Mouse (Mus musculus) CD4-positive helper T cell, adult 2 months (primary cell): Measurements from ENCODE around the gene Ccdc137.

Experiments
- DNase-seq: peaks from one replicate; pipeline ENCODE4 v3.0.0-alpha.2; 2012; ENCODE audit warnings: low read depth, missing footprints, low spot score

Ccdc137 gene

DNA sequence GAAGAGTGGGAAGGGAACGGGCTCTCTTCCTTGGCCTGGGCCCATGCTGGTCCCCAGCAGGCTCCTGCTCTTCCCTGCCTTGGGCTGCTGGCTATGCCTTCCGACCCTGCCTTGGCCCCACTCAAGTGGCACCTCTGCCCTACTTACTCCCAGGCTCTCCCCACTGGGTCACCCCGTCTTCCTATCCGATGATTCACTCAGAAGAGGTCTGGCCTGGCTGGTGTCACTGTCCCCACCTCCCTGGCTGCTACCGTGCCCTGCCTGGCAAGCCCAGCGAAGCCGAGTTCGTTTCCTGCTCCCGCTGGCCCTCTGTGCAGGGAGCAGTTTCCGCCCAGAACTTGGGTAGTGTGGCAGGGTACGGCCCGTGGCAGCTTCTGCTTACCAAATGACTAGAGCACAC, 40.3 kb downstream of the Ccdc137 start:
- DNase-seq, result no peak

DNA sequence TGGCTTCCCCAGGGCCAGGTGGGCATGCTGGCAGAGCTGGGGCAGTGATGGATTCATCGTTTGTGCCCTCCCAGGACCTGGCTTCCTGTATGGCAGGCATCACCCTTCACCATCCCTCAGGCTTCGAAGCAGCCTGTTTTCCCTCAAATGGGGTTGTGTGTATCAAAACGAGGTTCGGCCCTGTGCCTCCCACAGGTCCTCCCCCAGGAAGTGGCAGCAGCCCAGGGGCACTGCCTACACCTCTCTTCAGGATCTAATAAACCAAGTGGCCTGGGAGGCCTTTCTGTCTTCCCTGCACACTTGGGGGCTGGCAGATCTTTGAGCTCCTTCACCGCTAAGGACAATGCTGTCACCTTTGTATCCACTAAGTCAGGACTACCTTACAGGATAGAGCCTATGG, 41.0 kb downstream of the Ccdc137 start:
- no peak for DNase-seq

DNA sequence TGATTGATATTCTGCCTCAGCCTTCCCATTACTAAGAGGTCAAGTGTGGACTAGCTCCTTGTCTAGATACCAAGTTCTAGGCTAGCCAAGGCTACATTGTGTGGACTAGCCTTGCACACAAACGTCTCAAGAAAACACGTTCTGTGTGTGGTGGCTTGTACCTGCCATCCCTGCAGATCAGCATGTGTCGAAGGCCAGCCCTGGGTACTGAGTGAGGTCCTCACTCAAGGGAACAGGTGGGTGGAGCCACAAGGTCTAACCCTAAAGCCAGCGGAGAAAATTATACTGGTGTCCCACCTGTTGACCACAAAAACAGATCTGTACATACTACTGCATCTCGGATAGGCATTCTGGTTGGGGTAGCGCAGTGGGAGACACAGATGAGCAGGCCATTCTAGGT, 42.0 kb downstream of the Ccdc137 start:
- DNase-seq, result no peak

DNA sequence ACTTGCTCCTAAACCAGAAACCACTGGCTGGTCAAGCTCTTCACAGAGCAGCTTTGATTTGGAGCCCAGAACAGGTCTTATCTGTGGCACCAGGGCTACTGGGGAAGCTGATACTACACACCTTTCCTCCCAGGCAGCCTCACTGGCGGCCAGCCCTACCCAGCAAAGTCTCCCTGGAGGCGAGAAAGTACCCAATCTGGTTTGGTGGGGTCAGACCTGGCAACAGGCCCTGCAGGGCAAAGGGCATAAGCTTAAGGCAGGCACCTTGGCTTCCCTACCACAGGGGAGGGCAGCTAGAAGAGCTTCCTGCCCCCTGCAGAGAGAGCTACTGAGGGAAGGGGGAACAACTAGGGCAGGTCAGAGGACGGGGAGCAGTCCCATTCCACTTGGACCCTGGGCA, 42.4 kb downstream of the Ccdc137 start:
- no peak for DNase-seq

- DNase-seq, result no peak
Observed at GRCm38 (mm10) chr11:120501018-120501417, 43.1 kb downstream of the Ccdc137 start.

GRCm38 (mm10) chr11:120501701-120502100, 43.8 kb downstream of the Ccdc137 start:
- no peak for DNase-seq

- DNase-seq, result no peak
Observed at GRCm38 (mm10) chr11:120505661-120506060, 47.7 kb downstream of the Ccdc137 start.

- DNase-seq, result peak; percentile 26
Observed at GRCm38 (mm10) chr11:120506899-120507298, 49.0 kb downstream of the Ccdc137 start.

DNA sequence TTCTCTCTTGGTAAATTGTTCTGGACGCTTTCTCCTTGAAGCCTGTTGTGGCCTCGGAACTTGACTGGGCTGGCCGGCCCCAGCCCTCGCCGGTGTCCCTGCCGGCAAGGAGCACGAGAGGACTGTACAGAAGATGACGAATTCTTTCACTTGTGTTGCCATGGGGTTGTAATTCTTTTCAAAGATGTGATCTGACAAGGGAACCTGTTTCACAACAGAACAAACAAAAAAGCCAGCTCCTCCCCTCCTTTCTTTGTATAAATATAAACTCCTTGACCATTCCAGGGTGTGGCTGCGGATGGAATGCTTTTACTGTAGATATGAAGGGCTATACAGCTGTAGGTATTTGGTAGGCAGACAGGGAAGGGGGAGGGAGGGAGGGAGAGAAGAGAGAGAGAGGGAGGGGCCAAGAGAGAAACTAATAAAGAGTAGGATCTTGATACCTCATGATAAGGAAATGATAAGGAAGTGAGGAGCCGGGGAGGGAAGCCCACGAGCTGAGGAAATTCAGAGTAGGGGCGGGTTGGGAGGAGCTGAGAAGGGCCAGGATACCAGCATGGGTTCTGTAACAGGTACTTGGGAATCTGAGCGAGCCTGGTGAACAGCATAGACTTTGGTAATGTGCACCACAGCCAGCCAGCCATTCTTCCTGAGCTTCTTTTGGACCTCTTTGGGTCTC, 49.8 kb downstream of the Ccdc137 start:
- no peak for DNase-seq

DNA sequence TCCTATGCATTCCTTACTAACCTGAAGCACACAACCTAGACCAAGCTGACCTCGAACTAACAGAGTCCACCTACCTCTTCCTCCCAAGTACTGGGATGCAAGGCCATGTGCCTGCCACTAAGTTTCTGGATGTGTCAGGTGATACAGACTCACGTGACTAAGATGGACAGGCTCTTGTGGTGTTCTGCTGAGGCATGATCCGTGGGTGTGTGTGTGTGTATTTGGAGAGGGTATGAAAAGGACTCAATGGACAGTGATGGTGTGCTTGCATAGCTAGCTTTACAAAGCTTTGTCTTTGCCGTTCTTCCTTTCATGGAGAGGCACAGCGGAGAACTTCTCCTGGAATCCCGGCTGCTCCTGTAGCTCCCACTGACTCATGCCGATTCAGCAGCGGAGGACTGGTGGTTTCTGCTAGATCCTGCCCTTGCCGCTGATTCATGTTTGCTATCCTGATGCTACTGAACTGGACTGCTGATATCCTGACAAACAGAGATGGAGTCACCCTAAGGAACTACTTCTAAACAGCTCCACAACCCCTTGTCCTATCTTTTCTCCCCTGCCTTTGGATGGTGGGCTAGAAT, 50.5 kb downstream of the Ccdc137 start:
- no peak for DNase-seq

DNA sequence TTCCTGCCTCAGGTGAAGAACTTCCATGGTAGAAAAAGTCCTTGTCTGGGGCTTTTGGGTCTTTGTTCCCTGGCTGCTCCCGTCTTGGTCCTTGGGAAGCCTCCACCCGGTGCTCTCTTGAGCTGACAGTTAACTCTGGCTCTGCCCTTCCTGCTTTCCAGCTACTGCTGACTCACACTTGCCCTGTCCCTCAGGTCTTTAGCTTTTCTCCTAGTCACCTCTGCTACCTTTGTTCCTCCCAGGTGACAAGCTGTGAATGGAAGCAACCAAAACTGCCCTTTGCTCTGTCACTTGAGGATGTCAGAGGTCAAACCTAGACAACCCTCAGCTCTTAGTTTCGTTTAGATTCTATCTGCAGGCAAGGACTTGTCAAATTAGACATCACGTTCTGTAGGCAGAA, 52.0 kb downstream of the Ccdc137 start:
- DNase-seq, result peak; percentile 19

- peak; percentile 66 for DNase-seq
Observed at GRCm38 (mm10) chr11:120510375-120511030, 52.6 kb downstream of the Ccdc137 start.

DNA sequence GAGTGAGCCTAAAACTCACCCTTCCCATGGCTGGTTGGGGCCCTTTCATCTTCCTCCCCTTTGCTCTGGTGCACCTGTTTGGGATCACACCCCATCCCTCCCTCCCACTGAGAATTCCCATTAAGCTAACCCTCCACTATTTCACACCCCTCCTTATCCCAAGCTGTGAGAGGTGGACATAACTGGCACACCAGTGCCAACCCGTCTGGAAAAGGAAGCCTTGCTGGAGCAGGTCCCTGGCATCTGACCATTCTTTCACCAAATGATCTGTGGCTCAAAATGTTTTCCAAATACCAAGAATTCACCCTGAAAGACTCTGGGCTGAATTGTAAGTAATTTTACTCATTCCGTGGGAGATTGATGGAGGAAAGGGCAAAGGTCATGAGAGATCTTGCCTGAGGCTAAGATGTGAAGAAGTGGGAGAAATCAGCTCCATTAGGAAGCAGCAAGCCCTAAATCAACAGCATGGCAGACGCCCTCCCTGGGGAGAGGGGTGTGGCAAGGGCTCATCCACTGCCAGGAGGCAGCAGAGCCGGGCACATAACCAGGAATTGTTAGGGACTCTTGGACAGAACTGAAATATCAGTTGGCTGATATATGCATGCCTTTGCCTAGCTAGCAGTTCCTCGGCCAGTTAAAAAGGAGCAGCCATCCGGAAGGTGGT, 55.0 kb downstream of the Ccdc137 start:
- no peak for DNase-seq
